Mouse (Mus musculus) midbrain, postnatal 0 days (tissue): Measurements from ENCODE around the gene Mat2a. TPM values are rescaled to one million over a fixed set of nuclear protein-coding genes. Genes with fewer than 3 reads are reported as not detected.
"Not testable (repeated sequence)": the region's sequence is repeated elsewhere in the genome, so short reads cannot be mapped to it uniquely, and the experiment has no call there.

ENCODE experiments used
- ATAC-seq: fragments of 200-750 bp; cut with Nextera tagmentation; 2 replicates; pipeline ENCODE4 v1.8.0; 2017; ENCODE audit warnings: moderate number of reproducible peaks, mild to moderate bottlenecking, moderate TSS enrichment, moderate library complexity; ENCODE audit not compliant: low FRiP score
- DNase-seq: peaks from one replicate; pipeline ENCODE4 v3.0.0-alpha.2; 2015; ENCODE audit warnings: low spot score
- H3K27ac ChIP-seq: fragments of 300-500 bp; sonication (generic); 2 replicates; pipeline ENCODE4 v1.5.1; 2014; ENCODE audit warnings: low read depth, mild to moderate bottlenecking, low read length, mixed read lengths
- H3K27me3 ChIP-seq: fragments of 300-500 bp; sonication (generic); 2 replicates; pipeline ENCODE4 v1.6.1; 2014; ENCODE audit warnings: low read length, control low read depth, mixed read lengths; ENCODE audit not compliant: insufficient read depth
- H3K36me3 ChIP-seq: fragments of 300-500 bp; sonication (generic); 2 replicates; pipeline ENCODE4 v1.6.1; 2014; ENCODE audit warnings: low read length, control low read depth, mixed read lengths; ENCODE audit not compliant: insufficient read depth
- H3K4me1 ChIP-seq: fragments of 300-500 bp; sonication (generic); 2 replicates; pipeline ENCODE4 v1.6.1; 2014; ENCODE audit warnings: mild to moderate bottlenecking, control low read depth, antibody characterized with exemption, low read length, mixed read lengths; ENCODE audit not compliant: insufficient read depth
- H3K4me2 ChIP-seq: fragments of 300-500 bp; sonication (generic); 2 replicates; pipeline ENCODE4 v1.6.1; 2014; ENCODE audit warnings: low read depth, mild to moderate bottlenecking, low read length, mixed read lengths; ENCODE audit not compliant: poor library complexity, severe bottlenecking
- H3K4me3 ChIP-seq: fragments of 300-500 bp; sonication (generic); 2 replicates; pipeline ENCODE4 v1.5.1; 2014; ENCODE audit warnings: low read depth, mild to moderate bottlenecking, low read length, moderate library complexity
- H3K9ac ChIP-seq: fragments of 300-500 bp; sonication (generic); replicated peaks from 2 replicates; pipeline ENCODE4 v1.6.1; 2014; ENCODE audit warnings: mild to moderate bottlenecking, low read length, moderate library complexity, mixed read lengths; ENCODE audit not compliant: poor library complexity, severe bottlenecking
- H3K9me3 ChIP-seq: fragments of 300-500 bp; sonication (generic); 2 replicates; pipeline ENCODE4 v1.6.1; 2016; ENCODE audit warnings: low read length, control low read depth
- CTCF ChIP-seq: IDR thresholded peaks from 2 replicates; pipeline ENCODE4 v1.5.1; 2016; ENCODE audit warnings: antibody characterized with exemption, mild to moderate bottlenecking
- WGBS: fragments of 180-500 bp; shearing (Covaris S2); extraction: QIAGEN DNeasy Blood & Tissue Kit; methylation state at CpG from one replicate; pipeline ENCODE4 v1.1.7; 2014; 5-methylcytosine and 5-hydroxymethylcytosine counted together
- polyA plus RNA-seq: library from polyadenylated mRNA; unstranded; fragments of >200 nt; fragmentation: Nextera tagmentation; extraction: Ambion mirVana; gene quantifications from 2 replicates; pipeline ENCODE4 v1.2.1, GENCODE M21; 2015
- total RNA-seq: library from RNA; depleted of rRNA; stranded (reverse); fragments of >200 nt; gene quantifications from 2 replicates; pipeline ENCODE4 v1.2.3, GENCODE M21; 2014

The Mat2a gene
- total and polyA plus RNA-seq, 2 experiments from 2014 or later = 120 to 298 TPM

DNA sequence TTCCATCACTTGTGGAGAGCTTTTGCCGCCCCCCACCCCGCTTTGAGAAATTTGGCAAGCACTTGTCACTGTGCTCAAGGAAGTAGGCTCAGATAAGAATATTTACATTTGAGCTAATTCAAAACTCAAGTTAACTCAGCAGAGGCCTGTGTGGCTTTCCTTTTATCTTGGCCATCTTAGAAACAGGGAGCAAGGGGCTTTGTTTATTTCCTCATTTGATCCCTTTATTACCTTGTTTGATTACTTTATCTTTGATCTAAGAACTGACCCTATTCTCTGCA, 41.0 kb upstream of the Mat2a start:
- H3K4me3 ChIP-seq = no peak overlapping the region
- no peaks in the 10 kb centered on the region for H3K27me3 ChIP-seq
- no peak overlapping the region for H3K27ac ChIP-seq
- H3K9me3 ChIP-seq = no peaks in the 10 kb centered on the region
- ATAC-seq = no peak
- no peaks in the 10 kb centered on the region for H3K36me3 ChIP-seq
- 95% methylated on average over 2 of the region's 2 CpGs for WGBS
- H3K4me2 ChIP-seq = no peak overlapping the region
- H3K9ac ChIP-seq = no peak overlapping the region
- DNase-seq = no peak
- TF ChIP-seq CTCF = no peak
- H3K4me1 ChIP-seq = no peaks in the 10 kb centered on the region

DNA sequence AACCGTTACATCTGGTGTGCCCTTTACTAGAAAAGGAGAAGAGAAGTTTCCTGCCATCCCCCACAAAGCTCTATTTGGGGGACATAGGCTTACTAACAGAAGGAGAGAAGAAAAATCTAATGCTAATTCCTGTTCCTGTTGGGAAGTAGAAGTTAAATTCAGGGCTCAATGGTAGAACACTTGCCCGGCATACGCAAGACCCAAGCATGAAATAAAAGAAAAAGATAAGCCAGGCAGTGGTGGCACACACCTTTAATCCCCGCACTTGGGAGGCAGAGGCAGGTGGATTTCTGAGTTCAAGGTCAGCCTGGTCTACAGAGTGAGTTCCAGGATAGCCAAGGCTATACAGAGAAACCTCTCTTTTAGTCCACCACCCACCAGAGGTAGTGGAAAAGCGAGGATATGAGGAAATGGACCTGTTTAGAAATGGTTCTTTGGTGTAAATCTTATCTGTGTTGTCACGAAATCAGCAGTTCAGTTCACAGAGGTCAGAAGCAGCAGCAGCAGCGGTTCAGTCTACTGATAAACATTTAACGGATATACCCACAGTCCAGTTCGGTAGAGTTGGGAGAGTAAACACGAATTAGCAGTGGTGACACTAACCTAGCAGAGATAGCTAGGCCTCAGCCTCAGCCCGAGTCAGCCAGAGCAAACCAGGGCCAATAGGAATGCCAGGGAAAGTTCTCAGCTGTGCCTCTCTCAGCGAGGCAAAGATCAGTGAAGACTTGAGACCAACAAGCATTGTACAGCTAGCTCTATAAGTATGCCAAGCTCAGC, 40.5 kb upstream of the Mat2a start:
- H3K27ac ChIP-seq = no peak overlapping the region
- 91% methylated on average over 12 of the region's 12 CpGs for WGBS
- no peak overlapping the region for H3K9ac ChIP-seq
- no peaks in the 10 kb centered on the region for H3K9me3 ChIP-seq
- TF ChIP-seq CTCF = no peak
- no peaks in the 10 kb centered on the region for H3K27me3 ChIP-seq
- H3K4me2 ChIP-seq = no peak overlapping the region
- no peak for ATAC-seq
- H3K4me3 ChIP-seq = no peak overlapping the region
- H3K36me3 ChIP-seq = no peaks in the 10 kb centered on the region
- no peaks in the 10 kb centered on the region for H3K4me1 ChIP-seq
- no peak for DNase-seq

DNA sequence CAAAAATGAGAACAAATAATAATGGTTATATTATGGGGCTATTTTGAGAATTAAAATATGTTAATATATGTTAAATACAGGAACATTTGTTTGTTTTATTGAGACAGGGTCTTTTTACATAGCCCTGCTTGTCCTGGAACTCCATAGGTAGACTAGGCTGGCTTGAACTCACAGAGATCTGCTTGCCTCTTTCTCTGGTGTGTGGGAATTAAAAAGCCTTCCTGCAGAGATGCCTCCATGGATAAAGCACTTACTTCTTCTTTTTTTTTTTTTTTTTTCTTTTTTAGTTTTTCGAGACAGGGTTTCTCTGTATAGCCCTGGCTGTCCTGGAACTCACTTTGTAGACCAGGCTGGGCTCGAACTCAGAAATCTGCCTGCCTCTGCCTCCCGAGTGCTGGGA, 39.3 kb upstream of the Mat2a start:
- H3K9me3 ChIP-seq, H3K36me3 ChIP-seq, H3K4me1 ChIP-seq, DNase-seq, H3K27ac ChIP-seq, ATAC-seq, H3K4me3 ChIP-seq, H3K9ac ChIP-seq, H3K27me3 ChIP-seq, H3K4me2 ChIP-seq: not testable (repeated sequence)
- 95% methylated on average over 2 of the region's 3 CpGs for WGBS

DNA sequence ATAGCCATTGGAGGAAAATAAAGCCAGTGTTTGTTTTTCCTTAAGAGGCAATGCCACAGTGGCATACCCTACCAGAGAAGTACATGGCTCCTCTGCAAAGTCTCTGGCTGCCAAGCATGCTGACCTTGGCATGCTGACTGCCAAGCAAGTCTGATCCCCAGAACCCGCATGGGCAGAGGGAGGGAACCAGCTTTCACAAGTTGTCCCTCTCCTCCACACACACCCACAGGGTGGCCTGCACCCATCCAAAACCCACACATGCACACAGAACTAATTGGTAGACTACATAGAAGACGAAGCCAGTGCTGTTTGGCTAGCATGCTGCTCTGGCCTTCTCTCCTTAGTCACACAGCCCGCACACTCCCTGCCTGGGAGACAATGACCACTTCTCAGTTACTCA, 38.3 kb upstream of the Mat2a start:
- no peaks in the 10 kb centered on the region for H3K36me3 ChIP-seq
- H3K4me1 ChIP-seq = no peaks in the 10 kb centered on the region
- no peak overlapping the region for H3K9ac ChIP-seq
- no peak for TF ChIP-seq CTCF
- no peak overlapping the region for H3K27ac ChIP-seq
- no peak for DNase-seq
- ATAC-seq = no peak
- no peaks in the 10 kb centered on the region for H3K9me3 ChIP-seq
- 89% methylated on average over 3 of the region's 3 CpGs for WGBS
- H3K4me2 ChIP-seq = no peak overlapping the region
- H3K4me3 ChIP-seq = no peak overlapping the region
- no peaks in the 10 kb centered on the region for H3K27me3 ChIP-seq

DNA sequence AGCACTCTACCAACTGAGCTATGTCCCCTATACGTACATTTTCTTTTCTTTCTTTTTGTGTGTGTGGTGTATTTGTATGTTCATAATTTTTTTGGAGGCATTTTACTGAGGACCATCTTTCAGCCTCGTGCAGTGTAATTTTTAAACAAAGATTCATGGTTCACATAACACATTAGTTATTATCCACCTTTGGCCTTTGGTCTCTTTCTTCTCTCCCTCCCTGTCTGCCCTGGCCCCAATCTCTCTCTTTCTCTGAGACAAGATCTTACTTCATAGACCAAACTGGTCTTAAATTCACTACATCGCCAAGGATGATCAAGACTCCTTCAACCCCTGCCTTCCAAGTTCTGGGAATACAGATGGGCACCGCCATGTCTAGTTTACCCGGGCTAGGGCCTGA, 37.5 kb upstream of the Mat2a start:
- Histone ChIP-seq H3K36me3 (no peaks in the 10 kb centered on the region), H3K4me2 (no peak overlapping the region), H3K4me3 (no peak overlapping the region), H3K27ac (no peak overlapping the region), H3K4me1 (no peaks in the 10 kb centered on the region), H3K9me3 (no peaks in the 10 kb centered on the region), H3K27me3 (no peaks in the 10 kb centered on the region), H3K9ac (no peak overlapping the region)
- no peak for DNase-seq
- no peak for ATAC-seq
- 90% methylated on average over 5 of the region's 5 CpGs for WGBS
- TF ChIP-seq CTCF = no peak

DNA sequence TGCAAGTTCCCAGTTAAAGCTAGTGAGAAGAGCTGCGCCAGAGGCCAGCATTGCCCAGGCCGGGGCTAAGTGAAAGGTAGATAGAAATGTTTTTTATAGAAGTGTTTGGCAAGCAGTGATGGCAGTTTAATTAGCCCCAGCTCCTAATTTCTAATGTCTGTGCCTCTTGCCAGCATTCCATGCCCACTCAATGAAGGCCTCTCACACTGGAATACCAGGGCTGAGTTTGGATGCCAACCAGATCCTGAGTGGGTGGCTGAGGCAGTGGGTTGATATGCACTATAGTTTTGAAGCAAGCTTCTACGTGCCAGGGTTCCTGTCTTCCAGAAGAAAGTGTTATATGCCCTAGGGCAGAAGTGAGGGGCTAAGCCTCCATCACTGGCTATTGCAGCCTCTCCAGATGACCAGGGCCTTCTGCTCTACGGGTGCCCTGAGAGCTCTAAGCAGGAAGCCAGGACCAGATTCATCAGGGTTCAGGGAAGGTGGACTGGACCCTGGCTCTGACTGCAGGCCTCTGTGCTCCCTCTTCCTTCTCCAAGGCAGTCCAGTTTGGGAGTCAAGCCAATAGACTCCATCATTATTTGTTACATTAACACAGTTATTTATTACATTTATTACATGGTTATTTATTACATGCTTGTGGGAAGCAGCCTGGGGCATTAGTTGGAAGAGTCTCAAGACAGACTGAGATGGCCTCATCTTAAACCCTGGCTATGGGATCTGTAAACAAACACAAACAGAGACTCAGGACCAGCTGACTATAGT, 36.0 kb upstream of the Mat2a start:
- H3K9ac ChIP-seq = no peak overlapping the region
- H3K9me3 ChIP-seq = no peaks in the 10 kb centered on the region
- no peak overlapping the region for H3K4me2 ChIP-seq
- no peaks in the 10 kb centered on the region for H3K4me1 ChIP-seq
- no peak overlapping the region for H3K27ac ChIP-seq
- H3K4me3 ChIP-seq = no peak overlapping the region
- no peak for TF ChIP-seq CTCF
- DNase-seq = no peak
- H3K36me3 ChIP-seq = no peaks in the 10 kb centered on the region
- 74% methylated on average over 4 of the region's 4 CpGs for WGBS
- H3K27me3 ChIP-seq = no peaks in the 10 kb centered on the region
- no peak for ATAC-seq
